Mouse (Mus musculus): ENCODE data around the gene Zfyve16. TPM values are rescaled to one million over a fixed set of nuclear protein-coding genes. Genes with fewer than 3 reads are reported as not detected.
A peak's percentile ranks its signal among the peaks of the same experiment; 100 is the strongest.

The Zfyve16 gene
- total and polyA plus RNA-seq, 3 experiments = 4.1 to 4.5 TPM; not detected in 1

DNA sequence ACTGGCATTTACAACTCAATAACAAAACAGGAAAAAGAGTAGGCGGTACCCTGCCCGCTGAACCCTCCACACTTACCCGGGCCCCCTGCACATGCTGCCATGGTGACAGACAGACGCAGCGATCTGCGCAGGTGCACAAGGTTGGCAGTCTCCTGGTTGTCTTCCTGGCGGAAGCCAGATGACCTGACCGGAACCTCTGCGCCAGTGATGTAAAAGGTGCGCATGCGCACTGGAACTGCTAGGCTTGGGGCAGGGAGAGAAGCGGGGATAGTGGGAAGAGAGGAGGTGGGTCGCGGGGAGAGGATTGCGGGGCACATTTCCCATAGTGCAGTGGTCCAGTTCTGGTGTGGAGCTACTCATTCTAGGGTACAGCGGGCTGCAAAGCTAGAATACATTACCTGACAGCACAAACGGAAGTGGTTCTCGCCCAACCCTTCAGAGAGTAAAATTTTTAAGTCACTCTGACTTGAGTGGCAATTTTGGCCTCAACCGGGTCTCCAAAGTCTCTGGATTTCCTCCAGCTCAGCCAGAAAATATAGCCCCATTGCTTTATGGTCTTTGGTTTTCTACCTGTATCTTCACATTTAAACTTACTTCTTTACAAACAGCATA is 46.7 kb downstream of the Zfyve16 start, which contains the start of gene Fam151b:
TSS of gene Fam151b (minus strand) at position 164 of the 612 bp plus-strand sequence.
- Histone ChIP-seq H3K4me3 (ENCODE audit: control insufficient read depth in 1 of 2, insufficient read depth in 1 of 2, low read depth in 2 of 2, low read length in 2 of 2) (peak within 1 kb of the TSS; percentile 33 to 43; a peak in 3 of 4 replicates), H3K27me3 (ENCODE audit: control insufficient read depth in 1 of 2, insufficient read depth in 2 of 2, low read length in 2 of 2) (no peaks in the 10 kb centered on the region), H3K4me1 (ENCODE audit: control insufficient read depth in 1 of 2, insufficient read depth in 2 of 2, low read length in 2 of 2) (no peaks in the 10 kb centered on the region), H3K36me3 (ENCODE audit: control insufficient read depth in 1 of 2, insufficient read depth in 2 of 2, low read length in 2 of 2) (no peaks in the 10 kb centered on the region), H3K79me2 (ENCODE audit: control insufficient read depth, insufficient read depth, low read length, poor library complexity) (no peaks in the 10 kb centered on the region), H3K9ac (ENCODE audit: control insufficient read depth, low read depth, low read length, poor library complexity, severe bottlenecking) (no peak within 1 kb of the TSS), H3K27ac (ENCODE audit: control insufficient read depth, low read depth, low read length) (peak within 1 kb of the TSS; percentile 23; the same call in 1 of the 2 replicates), H3K9me3 (replicated peaks; ENCODE audit: insufficient read depth, low read length) (no peaks in the 10 kb centered on the region)
- TF ChIP-seq MXI1 (IDR thresholded peaks at IDR 0.05; ENCODE audit: low read depth, low read length) (no peak), BHLHE40 (IDR thresholded peaks at IDR 0.05; ENCODE audit: borderline replicate concordance, low read depth, low read length) (no peak), NRF1 (IDR thresholded peaks at IDR 0.05; ENCODE audit: insufficient read depth, low read depth, low read length, poor library complexity, severe bottlenecking) (peak; percentile 69), HCFC1 (IDR thresholded peaks at IDR 0.05; ENCODE audit: low read depth, low read length) (no peak), MAZ (IDR thresholded peaks at IDR 0.05; ENCODE audit: low read depth, low read length) (no peak), KAT2A (conservative IDR thresholded peaks at IDR 0.05; ENCODE audit: low read depth, low read length) (no peak), MAFK (IDR thresholded peaks at IDR 0.05; ENCODE audit: borderline replicate concordance, low read depth, low read length) (no peak)
- DNase-seq (ENCODE audit: low read depth, low spot score) = peak; percentile 44

DNA sequence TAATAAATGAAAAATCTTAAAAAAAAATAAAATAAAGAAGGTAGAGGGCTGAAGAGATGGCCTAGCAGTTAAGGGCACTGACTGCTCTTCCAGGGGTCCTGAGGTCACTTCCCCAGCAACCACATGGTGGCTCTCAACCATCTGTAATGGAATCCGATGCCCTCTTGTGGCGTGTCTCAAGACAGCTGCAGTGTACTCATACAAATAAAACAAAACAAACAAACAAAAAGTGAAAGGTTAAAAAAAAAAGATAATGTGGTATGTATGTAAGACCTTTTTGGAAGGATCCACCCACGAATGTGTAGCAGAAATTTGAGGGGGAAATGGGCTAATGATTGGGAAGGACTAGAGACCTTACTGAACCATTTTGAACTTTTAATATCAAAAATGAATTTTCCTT is 47.3 kb downstream of the Zfyve16 start:
- Histone ChIP-seq H3K4me3 (ENCODE audit: control insufficient read depth in 1 of 2, insufficient read depth in 1 of 2, low read depth in 2 of 2, low read length in 2 of 2) (peak overlapping the region; percentile 33 to 43; a peak in 2 of 4 replicates), H3K27me3 (ENCODE audit: control insufficient read depth in 1 of 2, insufficient read depth in 2 of 2, low read length in 2 of 2) (no peaks in the 10 kb centered on the region), H3K79me2 (ENCODE audit: control insufficient read depth, insufficient read depth, low read length, poor library complexity) (no peaks in the 10 kb centered on the region), H3K9ac (ENCODE audit: control insufficient read depth, low read depth, low read length, poor library complexity, severe bottlenecking) (no peak overlapping the region), H3K27ac (ENCODE audit: control insufficient read depth, low read depth, low read length) (no peak overlapping the region), H3K36me3 (ENCODE audit: control insufficient read depth in 1 of 2, insufficient read depth in 2 of 2, low read length in 2 of 2) (no peaks in the 10 kb centered on the region), H3K4me1 (ENCODE audit: control insufficient read depth in 1 of 2, insufficient read depth in 2 of 2, low read length in 2 of 2) (no peaks in the 10 kb centered on the region), H3K9me3 (replicated peaks; ENCODE audit: insufficient read depth, low read length) (no peaks in the 10 kb centered on the region)
- TF ChIP-seq E2F4 (IDR thresholded peaks at IDR 0.05; ENCODE audit: borderline replicate concordance, low read depth, low read length) (no peak), POLR2A (IDR thresholded peaks at IDR 0.05; ENCODE audit: control insufficient read depth in 1 of 2, insufficient read depth in 1 of 2, low read depth in 1 of 2, low read length in 2 of 2, poor library complexity in 1 of 2) (no peak), SMC3 (IDR thresholded peaks at IDR 0.05; ENCODE audit: low read depth, low read length) (peak; percentile 75), MAX (IDR thresholded peaks at IDR 0.05; ENCODE audit: low read length) (0 out of 2 replicates have a peak, but pooled peaks have one; percentile 43), RAD21 (IDR thresholded peaks at IDR 0.05; ENCODE audit: low read depth, low read length) (peak; percentile 61), CTCF (IDR thresholded peaks at IDR 0.05 in 2 of 3, conservative IDR thresholded peaks at IDR 0.05 in 1 of 3; ENCODE audit: control insufficient read depth in 1 of 3, insufficient read depth in 1 of 3, low read depth in 2 of 3, low read length in 3 of 3, poor library complexity in 1 of 3, severe bottlenecking in 1 of 3) (peak; percentile 42 to 88 (median 64)), MYC (IDR thresholded peaks at IDR 0.05; ENCODE audit: low read depth, low read length) (peak; percentile 73; the same call in 1 of the 2 replicates)
- peak; percentile 53 for DNase-seq (ENCODE audit: low read depth, low spot score)

DNA sequence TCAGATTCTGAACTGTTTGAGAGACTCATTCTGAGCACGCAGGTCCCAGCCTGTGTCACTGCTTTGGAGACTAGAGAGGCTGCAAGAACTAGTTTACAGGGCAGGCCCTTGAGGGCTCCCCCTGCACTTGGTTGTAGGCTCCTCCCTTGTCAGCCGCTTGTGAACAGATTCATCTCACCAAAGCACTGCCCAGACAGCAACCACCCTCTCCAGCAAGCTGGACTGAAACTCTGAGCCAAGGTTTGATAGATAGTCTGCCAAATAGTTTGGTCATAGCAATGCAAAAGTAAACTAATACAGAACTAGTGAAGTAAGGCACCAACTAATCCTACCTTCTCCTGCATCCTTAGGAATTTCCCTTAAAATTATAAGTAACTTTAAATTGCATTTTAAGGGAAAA is 60.5 kb downstream of the Zfyve16 start:
- Histone ChIP-seq H3K4me3 (ENCODE audit: control insufficient read depth in 1 of 2, insufficient read depth in 1 of 2, low read depth in 2 of 2, low read length in 2 of 2) (no peak overlapping the region), H3K27me3 (ENCODE audit: control insufficient read depth in 1 of 2, insufficient read depth in 2 of 2, low read length in 2 of 2) (no peaks in the 10 kb centered on the region), H3K79me2 (ENCODE audit: control insufficient read depth, insufficient read depth, low read length, poor library complexity) (no peaks in the 10 kb centered on the region), H3K27ac (ENCODE audit: control insufficient read depth, low read depth, low read length) (no peak overlapping the region), H3K9ac (ENCODE audit: control insufficient read depth, low read depth, low read length, poor library complexity, severe bottlenecking) (no peak overlapping the region), H3K4me1 (ENCODE audit: control insufficient read depth in 1 of 2, insufficient read depth in 2 of 2, low read length in 2 of 2) (no peaks in the 10 kb centered on the region), H3K9me3 (replicated peaks; ENCODE audit: insufficient read depth, low read length) (no peaks in the 10 kb centered on the region), H3K36me3 (ENCODE audit: control insufficient read depth in 1 of 2, insufficient read depth in 2 of 2, low read length in 2 of 2) (no peaks in the 10 kb centered on the region)
- TF ChIP-seq TCF12 (IDR thresholded peaks at IDR 0.05; ENCODE audit: low read depth, low read length) (no peak), MYB (IDR thresholded peaks at IDR 0.05; ENCODE audit: low read depth, low read length) (no peak), JUND (IDR thresholded peaks at IDR 0.05; ENCODE audit: low read depth, low read length) (no peak), ELF1 (IDR thresholded peaks at IDR 0.05; ENCODE audit: low read depth, low read length) (no peak), GATA1 (IDR thresholded peaks at IDR 0.05; ENCODE audit: low read depth, low read length) (no peak), HCFC1 (IDR thresholded peaks at IDR 0.05; ENCODE audit: low read depth, low read length) (no peak), BHLHE40 (IDR thresholded peaks at IDR 0.05; ENCODE audit: borderline replicate concordance, low read depth, low read length) (no peak), MAFK (IDR thresholded peaks at IDR 0.05; ENCODE audit: borderline replicate concordance, low read depth, low read length) (no peak), CTCF (IDR thresholded peaks at IDR 0.05 in 2 of 3, conservative IDR thresholded peaks at IDR 0.05 in 1 of 3; ENCODE audit: control insufficient read depth in 1 of 3, insufficient read depth in 1 of 3, low read depth in 2 of 3, low read length in 3 of 3, poor library complexity in 1 of 3, severe bottlenecking in 1 of 3) (no peak), ZNF384 (IDR thresholded peaks at IDR 0.05; ENCODE audit: low read depth, low read length) (no peak), TAL1 (IDR thresholded peaks at IDR 0.05; ENCODE audit: low read length) (no peak), SIN3A (IDR thresholded peaks at IDR 0.05; ENCODE audit: low read length) (no peak), UBTF (IDR thresholded peaks at IDR 0.05; ENCODE audit: borderline replicate concordance, insufficient read depth, low read depth, low read length) (no peak), MAX (IDR thresholded peaks at IDR 0.05; ENCODE audit: low read length) (no peak)
- DNase-seq (ENCODE audit: low read depth, low spot score) = no peak

Measured in MEL (cell line).